Mouse (Mus musculus): ENCODE data around the gene Vwa8.
A peak's percentile ranks its signal among the peaks of the same experiment; 100 is the strongest.

- TF ChIP-seq CTCF (IDR thresholded peaks at IDR 0.05) = peak; percentile 17; the same call in 1 of the 2 replicates
- no peak for TF ChIP-seq EP300 (IDR thresholded peaks at IDR 0.05)
These were observed 336.3 kb downstream of the Vwa8 start for GRCm38 (mm10) chr14:79185018-79185685.
